Mouse (Mus musculus): ENCODE measurements around the gene Gm13271.
A peak's percentile ranks its signal among the peaks of the same experiment; 100 is the strongest.
"Not testable (repeated sequence)": the region's sequence is repeated elsewhere in the genome, so short reads cannot be mapped to it uniquely, and the experiment has no call there.

Gm13271 gene

DNA sequence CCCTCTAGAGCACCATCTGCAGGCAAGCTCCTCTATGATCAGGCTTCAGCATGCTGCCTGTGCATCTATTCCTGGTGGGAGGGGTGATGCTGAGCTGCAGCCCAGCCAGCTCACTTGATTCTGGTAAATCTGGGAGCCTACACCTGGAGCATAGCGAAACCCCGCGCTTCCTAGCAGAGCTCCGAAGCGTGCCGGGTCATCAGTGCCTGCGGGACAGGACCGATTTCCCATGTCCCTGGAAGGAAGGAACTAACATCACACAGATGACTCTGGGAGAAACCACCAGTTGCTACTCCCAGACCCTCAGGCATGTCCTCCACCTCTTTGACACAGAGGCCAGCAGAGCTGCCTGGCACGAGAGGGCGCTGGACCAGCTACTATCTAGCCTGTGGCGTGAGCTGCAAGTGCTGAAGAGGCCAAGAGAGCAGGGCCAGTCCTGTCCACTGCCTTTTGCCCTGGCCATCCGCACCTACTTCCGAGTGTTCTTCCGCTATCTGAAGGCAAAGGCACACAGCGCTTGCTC is at the start of gene Gm13271:
Gene Gm13271, plus strand, starts transcription at position 51 of the 523 bp plus-strand sequence.
- ATAC-seq (ENCODE audit: low TSS enrichment): not testable (repeated sequence)

DNA sequence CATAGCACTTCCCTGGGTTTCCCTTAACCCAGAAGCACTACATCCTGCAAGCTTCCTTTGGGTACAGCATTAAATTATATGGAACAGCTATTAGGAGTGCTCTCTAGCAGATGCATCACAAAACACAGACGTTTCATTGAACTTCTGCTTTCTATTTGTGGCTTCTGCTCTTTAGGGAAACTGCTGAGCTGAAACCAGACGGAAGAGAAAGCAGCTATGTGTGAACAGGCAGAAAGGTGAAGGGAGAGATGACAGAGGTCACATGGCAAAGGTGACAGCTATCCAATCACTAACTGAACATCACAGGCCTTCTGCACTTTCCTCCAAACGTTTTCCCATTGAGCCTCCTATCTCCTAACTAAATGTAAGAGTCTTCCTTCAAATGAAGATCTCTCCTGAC is 48.7 kb upstream of the Gm13271 start:
- no peak for ATAC-seq (ENCODE audit: low TSS enrichment)

DNA sequence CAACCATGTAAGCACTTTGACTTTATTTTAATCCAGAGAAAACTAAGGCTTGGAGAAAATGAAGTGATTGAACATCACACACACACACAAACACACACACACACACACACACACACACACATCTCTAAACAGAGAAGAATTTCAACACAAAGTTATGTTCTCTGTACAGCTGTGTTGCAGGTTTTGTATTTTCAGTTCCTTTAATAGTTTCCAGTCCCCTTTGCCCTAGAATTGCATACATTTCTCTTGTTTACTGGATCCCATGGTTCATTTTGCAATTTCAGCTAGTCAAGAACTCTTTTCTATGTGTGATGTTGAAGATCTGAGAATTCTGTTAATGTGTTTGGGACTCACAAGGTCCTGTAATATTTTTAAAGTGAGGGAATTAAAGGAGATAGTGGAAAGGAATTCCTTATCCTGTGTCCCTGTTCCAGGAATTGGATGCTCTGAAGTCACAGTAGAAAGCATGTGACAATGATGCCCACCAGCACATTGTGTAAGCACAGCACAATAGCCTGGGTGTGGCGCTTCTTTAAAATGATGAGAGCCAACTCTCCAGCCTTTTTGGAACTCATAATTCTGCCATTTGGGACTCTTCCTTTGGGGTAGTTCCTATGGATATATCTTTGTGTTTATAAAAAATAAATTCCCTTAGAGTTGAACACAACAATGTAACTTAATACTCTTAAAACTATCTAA is 47.4 kb upstream of the Gm13271 start:
- ATAC-seq (ENCODE audit: low TSS enrichment): no peak

DNA sequence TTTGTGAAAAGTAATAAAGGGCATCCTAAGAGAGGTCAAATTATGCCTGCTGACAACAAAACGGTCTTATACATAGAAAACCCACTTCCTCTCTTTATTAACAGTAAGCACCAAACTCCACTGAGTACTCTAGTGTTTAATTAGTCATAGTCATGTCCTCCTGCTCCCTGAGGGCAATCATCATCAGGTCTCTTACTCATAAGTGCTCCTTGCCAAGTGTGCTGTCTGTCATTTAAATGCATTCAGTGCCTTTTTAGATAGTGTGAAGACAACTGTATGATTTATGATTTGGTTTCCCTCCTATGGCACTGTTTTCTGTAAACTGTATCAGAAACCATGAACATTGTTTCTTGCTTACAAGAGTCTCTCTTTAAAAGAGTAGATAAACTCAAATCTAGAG is 40.4 kb upstream of the Gm13271 start:
- no peak for ATAC-seq (ENCODE audit: low TSS enrichment)

DNA sequence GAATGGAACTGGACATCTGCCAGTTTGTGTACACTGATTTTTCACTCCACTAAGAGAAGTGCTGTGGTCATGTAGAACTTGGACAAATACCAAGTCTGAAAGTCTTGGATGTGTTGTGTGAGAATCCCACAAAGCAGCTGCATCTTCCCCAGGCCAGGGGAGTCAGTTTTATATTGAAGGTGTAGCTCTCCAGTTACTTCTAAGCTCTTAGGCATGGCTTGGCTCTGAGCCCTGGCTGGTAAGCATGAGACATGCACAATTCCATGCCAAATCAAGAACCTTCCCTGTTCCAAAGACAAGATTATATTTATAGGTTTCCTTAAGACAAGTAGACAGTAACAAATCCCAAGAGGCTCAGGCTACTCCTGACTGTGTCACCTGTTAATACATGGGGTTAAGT is 39.6 kb upstream of the Gm13271 start:
- no peak for ATAC-seq (ENCODE audit: low TSS enrichment)

DNA sequence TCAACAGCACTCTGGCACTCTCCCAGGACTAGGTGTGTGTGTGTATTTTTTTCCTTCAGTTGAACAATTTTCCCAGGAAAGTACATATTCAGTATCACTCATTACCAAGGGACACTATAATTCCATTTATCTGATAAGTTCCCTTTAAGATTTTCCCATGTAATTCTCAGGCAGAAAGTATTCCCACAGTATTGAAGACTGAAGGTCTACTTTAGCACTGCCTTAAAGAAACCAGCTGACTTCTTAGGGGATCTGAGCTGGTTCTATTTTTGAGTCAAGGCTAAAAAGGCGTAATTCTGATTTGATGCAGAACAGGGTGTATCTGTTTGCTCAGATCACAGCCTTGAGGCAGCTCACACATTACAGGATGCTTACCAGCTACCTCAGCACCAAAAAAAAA is 36.0 kb upstream of the Gm13271 start:
- no peak for ATAC-seq (ENCODE audit: low TSS enrichment)

DNA sequence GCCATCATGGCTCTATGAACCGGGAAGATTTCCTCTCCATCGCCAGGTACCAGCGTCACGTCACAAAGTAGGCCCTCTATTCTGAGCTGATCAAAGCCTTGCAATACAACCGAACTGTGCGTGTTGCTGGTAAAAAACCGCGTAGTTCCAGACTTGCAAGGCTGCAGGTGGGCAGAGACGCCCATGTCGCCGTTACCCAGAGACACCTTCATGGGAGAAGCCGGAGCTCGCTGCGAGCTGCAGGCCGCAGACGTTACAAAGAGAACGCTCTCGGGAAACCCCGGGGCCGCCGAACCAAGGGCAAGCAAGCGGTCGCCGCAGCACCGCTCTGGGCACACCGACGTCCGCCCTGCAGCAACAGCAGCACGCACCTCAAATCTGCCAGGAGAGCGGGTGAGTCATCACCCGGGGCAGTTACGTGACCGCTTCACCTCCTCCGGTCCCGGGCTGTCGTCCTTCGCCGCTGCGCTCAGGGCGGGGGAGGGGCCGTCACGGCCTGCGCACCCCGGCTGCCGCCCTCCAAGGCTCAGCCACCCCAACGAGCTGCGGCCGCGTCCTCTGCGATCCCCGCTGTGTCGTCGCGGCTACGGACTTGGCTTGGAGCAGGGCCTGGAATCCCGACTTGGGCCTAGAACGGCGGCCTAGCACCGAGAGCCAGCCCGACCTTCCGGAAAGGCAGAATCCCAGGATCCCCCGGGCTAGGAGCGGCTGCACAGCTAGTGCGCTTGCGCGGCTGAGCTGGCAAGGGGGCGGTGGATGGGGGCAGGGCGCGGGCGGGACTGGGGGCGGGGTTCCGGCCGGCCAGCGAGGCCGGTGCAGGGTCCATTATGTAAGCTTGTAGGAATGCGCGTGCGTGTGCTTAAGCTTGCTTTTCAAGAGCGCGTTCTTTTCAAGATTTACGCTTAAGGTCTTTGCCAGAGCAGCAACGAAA is 32.6 kb upstream of the Gm13271 start, which contains the start of the genes Gm26566 and Klhl9:
Gene Gm26566, plus strand, starts transcription at position 15 of the 931 bp plus-strand sequence.
Gene Klhl9, minus strand, starts transcription at position 675 of the 931 bp plus-strand sequence.
- ATAC-seq (ENCODE audit: low TSS enrichment): peak; percentile 90

DNA sequence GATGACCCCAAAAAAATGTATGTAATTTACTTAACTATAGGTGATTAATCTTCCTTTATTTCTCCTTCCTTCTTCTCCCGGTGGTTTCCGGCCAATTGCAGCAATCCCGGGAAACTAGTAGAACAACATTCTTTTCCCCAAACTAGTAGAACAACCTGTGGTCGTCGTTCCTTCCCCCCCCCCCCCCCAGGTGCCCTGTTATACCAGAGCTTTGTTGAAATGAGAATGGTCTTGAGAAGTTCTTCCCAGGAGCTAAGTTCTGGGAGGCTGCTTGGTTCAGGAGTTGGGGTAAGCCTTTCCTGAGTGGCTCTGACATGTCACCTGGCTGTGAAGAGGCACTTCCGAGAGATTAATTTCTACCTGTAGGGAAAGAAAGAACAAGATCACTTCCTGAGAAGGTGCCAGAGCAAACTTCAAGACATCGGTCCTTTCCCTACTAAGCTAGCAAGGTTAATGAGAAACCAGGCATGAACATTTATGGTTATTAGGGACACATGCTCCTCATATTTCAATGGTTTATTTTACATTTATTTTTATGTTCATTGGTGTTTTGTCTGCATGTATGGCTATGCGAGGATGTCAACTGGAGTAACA is 31.1 kb upstream of the Gm13271 start:
- no peak for ATAC-seq (ENCODE audit: low TSS enrichment)

DNA sequence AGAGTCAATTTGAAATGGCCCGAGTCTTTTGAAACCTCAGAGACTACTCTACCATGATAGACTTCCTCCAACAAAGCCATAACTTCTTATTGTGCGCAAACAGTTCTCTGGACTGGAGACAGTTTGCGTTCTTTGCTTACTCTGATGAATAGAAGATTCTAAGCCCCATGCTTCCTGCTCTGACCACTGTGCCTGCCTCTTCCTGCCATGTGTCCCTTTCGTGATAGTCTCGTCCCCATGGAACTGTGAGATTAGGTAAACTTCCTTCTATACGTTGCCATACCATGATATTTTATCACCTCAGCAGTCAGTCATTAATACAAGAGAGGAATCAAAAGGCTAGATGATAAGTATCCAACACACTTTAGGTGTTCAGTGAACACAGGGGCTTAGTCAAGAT is 27.9 kb upstream of the Gm13271 start:
- no peak for ATAC-seq (ENCODE audit: low TSS enrichment)

DNA sequence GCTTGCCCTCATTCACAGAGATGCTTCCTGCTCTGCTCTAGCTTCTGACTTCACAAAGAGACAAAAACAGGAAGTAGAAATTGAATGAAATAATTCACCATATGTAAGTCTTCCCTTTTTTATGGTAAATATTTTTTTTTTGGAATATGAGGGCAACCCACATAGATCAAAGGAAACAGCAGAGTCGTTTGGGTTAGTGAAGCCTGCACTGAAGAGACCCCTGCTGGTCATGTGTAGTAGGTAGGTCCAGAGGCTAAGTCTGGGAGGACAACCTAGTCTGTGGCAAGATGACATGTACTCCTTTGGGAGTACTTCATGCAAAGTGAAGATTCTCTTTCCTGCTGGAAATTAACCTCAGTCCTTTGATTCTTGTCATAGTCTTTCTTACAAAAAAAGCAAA is 27.3 kb upstream of the Gm13271 start:
- ATAC-seq (ENCODE audit: low TSS enrichment): peak; percentile 72; the same call in 1 of the 2 replicates

DNA sequence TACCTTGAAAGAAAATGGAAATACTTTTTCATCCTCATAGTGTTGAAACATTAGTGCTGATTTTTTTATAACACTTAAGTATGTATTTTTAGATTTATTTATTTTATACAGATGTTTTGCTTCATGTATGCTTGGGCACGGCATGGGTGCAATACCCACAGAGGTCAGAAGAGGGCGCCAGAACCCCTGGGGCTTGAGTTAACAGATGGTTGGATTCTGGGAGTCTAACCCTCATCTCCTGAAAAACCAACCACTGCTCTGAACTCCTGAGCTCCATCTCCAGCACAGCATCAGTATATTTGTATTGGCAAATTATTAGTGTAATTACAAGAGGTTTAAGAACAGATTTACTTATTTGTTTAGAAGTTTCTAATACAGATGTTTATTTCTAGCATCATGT is 16.2 kb upstream of the Gm13271 start:
- ATAC-seq (ENCODE audit: low TSS enrichment): peak; percentile 69

DNA sequence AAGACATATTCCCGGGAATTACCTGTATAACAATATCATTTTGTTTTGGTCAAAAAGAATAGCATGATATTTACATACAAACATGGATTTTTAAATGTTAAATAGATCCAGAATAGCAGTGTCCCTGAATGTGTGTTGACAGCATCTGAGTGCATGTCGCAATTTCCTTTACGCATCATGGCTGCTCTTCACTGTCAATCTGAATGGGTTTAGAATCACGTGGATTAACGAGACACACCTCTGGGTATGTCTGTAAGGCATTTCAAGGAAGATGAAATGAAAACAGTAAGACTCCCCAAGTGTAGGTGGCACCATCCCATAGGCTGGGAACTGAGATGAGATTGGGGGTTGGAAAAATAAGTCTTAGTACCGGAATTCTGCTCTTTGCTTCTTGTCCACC is 15.6 kb upstream of the Gm13271 start:
- ATAC-seq (ENCODE audit: low TSS enrichment): no peak

DNA sequence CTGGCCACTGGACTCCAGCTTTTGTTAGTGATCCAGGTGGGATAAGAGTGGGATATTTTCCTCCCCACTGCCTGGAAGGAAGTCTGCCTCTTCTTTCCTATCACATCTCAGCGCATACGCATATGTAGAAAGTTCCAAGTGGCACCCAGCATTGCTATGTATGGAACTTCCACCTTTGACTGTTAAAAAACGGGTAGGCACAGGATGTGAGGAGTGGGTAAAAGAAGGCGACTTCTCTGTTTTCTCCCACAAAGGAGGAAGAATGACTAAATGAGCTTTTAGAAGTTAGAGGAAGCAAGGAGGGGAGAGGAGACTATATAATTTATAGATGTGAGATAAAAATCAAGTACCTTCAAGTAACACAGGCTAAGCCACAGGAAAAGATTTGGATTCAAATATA is 13.2 kb upstream of the Gm13271 start:
- no peak for ATAC-seq (ENCODE audit: low TSS enrichment)

DNA sequence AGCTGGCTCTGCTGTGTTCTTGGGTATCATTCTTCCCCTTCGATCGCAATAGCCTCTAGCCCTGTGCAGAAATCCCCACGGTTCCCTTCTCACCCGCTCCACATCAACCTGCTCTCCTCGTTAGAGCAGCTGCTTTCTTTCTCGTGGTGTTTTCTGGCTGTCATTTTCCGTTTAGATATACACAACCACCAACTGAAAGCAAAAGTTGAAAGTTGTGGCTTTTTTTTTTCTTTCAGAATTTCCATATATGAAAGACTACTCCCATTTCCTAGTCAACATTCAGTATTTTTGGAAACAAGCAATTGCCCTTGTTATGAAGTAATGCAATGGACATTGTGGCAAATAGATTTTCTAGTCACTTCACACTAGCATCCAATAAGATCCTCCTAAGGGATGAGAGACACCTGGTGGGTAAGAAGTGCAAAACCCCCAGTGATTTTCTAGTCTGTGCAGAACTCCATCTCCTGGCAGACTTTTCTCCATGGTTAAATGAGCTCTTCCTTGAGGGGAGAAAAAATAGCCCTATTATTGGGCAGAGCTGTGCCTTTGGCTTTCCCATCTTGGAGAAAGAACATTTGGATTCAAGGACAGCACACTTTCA is 11.8 kb upstream of the Gm13271 start:
- no peak for ATAC-seq (ENCODE audit: low TSS enrichment)

DNA sequence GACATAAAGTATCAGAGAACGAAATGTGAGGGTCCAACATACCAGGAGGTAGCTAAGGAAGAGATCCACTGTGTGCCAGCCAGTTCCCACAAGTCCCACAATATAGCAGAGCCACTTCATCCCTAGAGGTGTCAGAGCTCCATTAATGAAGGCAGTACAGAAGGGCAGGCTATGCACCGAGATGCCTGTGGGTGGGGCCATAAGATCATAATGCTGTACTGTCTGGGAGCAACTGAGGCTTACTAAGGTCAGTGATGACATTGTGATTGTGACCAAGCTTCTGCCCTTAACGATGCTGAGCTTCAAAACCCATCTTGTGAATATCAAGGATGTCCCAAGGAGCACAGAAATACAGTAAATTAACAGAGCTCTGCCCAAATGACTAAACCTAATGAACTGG is 10.5 kb upstream of the Gm13271 start:
- ATAC-seq (ENCODE audit: low TSS enrichment): no peak

DNA sequence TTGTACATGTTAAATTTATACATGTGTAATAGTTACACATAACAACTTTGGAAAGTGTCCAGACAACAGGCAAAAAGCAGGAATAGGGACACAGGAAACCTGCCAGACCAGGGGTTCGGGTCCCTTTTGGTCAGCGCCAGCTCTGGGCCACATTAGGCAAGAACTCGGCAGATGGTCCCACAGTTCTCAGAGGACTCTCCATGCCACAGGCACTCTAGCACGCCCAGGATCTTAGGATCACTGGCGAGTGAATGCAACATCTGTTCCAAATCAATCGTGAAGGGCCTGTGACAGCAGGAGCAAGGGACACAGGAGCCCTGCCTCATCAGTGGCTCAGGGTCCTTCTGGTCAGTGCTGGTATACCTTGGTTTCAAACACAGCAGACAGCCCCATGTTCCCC is 4.7 kb upstream of the Gm13271 start:
- no peak for ATAC-seq (ENCODE audit: low TSS enrichment)

DNA sequence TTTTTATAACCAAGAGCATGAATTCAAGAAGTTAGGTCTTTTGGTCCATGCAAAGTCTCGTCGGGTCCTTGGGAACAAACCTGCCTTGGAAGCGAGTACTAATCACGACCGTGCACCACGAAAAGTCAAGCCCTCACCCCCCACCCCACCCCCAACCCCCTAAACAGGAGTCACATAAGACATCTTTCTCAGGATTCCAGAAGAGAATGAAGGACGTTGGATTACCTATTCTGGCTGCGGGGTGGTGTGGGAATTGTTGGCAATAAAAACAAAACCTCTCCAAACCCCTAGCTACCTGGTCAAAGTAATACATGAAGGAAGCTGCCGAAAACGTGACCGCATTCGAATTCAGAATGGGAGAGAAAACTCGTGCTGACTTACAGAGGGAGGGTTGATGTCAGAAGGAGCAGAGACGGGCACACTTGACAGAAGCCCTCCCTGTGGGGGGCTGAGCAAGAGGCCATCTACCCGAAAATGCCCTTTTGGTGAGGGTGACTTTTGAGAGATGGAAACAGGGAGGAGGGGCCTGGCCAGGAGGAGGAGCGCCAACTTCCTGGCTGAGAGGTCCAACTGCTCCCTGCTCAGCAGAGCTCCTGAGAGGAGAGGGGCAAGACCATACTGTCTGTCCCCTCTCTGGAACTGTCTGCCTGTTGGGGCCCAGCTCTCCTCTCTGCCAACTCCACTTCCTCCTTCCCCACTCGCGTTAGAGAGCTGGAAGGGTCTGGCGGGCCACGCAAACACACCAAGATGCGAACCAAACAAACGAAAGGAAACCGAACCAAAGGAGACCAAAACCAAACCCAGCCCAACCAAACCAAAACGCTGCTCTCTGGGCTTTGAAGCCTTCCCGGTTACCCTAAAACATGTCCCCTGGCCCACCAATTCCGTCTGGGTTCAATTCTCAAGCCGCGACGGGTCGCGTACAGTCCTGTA is 2.2 kb downstream of the Gm13271 start:
- not testable (repeated sequence) for ATAC-seq (ENCODE audit: low TSS enrichment)

DNA sequence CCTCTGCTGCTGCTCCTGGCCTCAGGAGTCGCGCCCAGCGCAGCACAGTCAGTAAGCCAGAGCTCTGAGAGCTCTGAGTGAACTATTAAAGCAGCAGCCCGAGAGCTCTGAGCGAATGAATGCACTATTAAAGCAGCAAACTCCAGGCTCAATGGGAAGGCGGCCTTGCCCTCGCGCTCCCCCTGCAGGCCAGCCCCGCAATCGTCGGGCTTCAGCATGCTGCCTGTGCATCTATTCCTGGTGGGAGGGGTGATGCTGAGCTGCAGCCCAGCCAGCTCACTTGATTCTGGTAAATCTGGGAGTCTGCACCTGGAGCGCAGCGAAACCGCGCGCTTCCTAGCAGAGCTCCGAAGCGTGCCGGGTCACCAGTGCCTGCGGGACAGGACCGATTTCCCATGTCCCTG is 3.0 kb downstream of the Gm13271 start:
- peak; percentile 100 for ATAC-seq (ENCODE audit: low TSS enrichment)

DNA sequence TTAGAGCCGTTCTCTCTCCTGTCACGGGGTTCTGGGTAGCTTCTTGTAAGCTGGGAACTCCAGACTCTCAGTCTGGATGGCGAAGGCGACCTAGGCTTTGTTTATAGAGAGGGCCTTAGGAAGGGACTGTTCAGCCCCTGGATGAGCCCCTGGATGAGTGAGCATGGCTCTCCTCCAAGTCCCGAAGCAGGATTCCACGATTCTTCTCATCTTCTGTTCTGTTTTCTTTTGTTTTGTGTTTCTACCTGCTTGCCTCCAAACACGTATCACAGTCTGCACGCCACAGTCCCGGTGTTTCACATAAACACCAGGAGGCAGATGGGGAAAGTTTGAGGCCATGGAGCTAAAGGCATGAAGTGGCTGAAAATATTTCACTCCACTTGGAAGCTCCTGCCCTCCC is 4.1 kb downstream of the Gm13271 start:
- ATAC-seq (ENCODE audit: low TSS enrichment): not testable (repeated sequence)

DNA sequence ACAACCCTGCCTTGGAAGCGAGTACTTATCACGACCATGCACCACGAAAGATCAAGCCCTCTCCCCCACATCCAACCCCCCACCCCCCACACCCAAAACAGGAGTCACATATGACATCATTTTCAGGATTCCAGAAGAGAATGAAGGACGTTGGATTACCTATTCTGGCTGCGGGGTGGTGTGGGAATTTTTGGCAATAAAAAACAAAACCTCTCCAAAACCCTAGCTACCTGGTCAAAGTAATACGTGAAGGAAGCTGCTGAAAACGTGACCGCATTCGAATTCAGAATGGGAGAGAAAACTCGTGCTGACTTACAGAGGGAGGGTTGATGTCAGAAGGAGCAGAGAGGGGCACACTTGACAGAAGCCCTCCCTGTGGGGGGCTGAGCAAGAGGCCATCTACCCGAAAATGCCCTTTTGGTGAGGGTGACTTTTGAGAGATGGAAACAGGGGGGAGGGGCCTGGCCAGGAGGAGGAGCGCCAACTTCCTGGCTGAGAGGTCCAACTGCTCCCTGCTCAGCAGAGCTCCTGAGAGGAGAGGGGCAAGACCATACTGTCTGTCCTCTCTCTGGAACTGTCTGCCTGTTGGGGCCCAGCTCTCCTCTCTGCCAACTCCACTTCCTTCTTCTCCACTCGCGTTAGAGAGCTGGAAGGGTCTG is 5.1 kb downstream of the Gm13271 start, which contains the start of gene Gm13283:
Gene Gm13283, plus strand, starts transcription at position 510 of the 659 bp plus-strand sequence.
- ATAC-seq (ENCODE audit: low TSS enrichment): not testable (repeated sequence)
